Mouse (Mus musculus): Measurements from ENCODE around the gene Vmn2r118. TPM values are rescaled to one million over a fixed set of nuclear protein-coding genes. Genes with fewer than 3 reads are reported as not detected.

Vmn2r118 gene
- not detected in 2 replicates for polyA plus RNA-seq (2016; fragmentation: Nextera tagmentation; extraction: Ambion mirVana)

DNA sequence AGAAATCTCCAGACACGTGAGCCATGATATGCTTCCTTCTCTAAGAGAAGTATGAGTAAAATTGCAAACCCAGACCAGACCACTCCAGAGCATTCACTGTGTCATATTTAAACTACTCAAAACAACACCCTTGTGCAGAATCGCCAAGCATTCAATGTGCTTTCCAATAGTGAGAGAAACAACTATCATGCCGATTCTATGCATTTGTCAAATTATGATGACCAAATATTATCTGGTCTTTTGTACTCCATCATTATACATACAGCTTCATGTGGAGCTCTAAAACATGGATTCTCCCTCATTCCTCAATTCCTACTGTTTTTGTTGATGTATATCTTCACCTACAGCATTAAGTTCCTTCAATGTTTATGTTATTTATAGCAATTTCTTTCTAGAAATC lies at the start of gene Vmn2r118:
Vmn2r118 (minus strand) TSS at position 101 of the 400 bp plus-strand sequence.
- Histone ChIP-seq H3K9ac (replicated peaks) (no peak within 1 kb of the TSS), H3K27ac (no peak within 1 kb of the TSS), H3K27me3 (no peaks in the 10 kb centered on the region), H3K36me3 (no peaks in the 10 kb centered on the region), H3K4me1 (replicated peaks) (no peaks in the 10 kb centered on the region), H3K4me3 (replicated peaks) (no peak within 1 kb of the TSS), H3K4me2 (no peak within 1 kb of the TSS), H3K9me3 (no peaks in the 10 kb centered on the region)
- WGBS, result 89% methylated on average over 3 of the region's 3 CpGs
- ATAC-seq (ENCODE audit: insufficient number of reproducible peaks, insufficient read depth, low FRiP score, low TSS enrichment, low read depth), result no peak

- ATAC-seq (ENCODE audit: insufficient number of reproducible peaks, insufficient read depth, low FRiP score, low TSS enrichment, low read depth), result no peak
- WGBS, result 77% methylated on average over 2 of the region's 2 CpGs
- Histone ChIP-seq H3K27me3 (no peaks in the 10 kb centered on the region), H3K36me3 (peaks cover 41% of the 10 kb centered on the region; the same call in 1 of the 2 replicates), H3K4me2 (no peak overlapping the region), H3K9ac (replicated peaks) (no peak overlapping the region), H3K27ac (no peak overlapping the region), H3K4me1 (replicated peaks) (no peaks in the 10 kb centered on the region), H3K4me3 (replicated peaks) (no peak overlapping the region), H3K9me3 (no peaks in the 10 kb centered on the region)
Observed at GRCm38 (mm10) chr17:55661099-55661498, 36.1 kb upstream of the Vmn2r118 start.

DNA sequence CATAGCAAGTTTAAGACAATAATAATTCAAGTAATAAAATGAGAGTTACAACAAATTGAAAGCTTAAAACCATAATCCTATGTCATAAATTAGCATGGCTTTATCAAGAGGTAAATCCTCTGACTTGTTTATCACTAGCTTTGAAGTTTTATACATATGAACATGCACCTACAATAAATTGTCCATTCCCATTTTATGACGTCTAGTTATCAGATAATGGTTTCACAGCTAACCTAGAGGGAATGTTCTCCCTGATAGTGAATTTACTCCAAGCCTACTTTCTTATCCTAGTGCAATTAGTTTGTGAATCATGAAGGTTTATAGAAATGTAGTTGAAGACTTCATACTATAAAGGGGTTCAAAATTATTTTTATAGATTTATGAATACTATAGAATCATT lies 34.2 kb downstream of the Vmn2r118 start:
- H3K4me1 ChIP-seq (replicated peaks), result no peaks in the 10 kb centered on the region
- 65% methylated on average over 1 of the region's 1 CpGs for WGBS
- ATAC-seq (ENCODE audit: insufficient number of reproducible peaks, insufficient read depth, low FRiP score, low TSS enrichment, low read depth), result no peak

GRCm38 (mm10) chr17:55561774-55562173 lies 63.2 kb downstream of the Vmn2r118 start:
- no peak overlapping the region for H3K27ac ChIP-seq
- H3K4me1 ChIP-seq (replicated peaks), result no peaks in the 10 kb centered on the region
- H3K4me3 ChIP-seq (replicated peaks), result no peak overlapping the region
- H3K4me2 ChIP-seq, result no peak overlapping the region
- H3K36me3 ChIP-seq, result no peaks in the 10 kb centered on the region
- no peak overlapping the region for H3K9ac ChIP-seq (replicated peaks)
- no peak for ATAC-seq (ENCODE audit: insufficient number of reproducible peaks, insufficient read depth, low FRiP score, low TSS enrichment, low read depth)
- 76% methylated on average over 2 of the region's 2 CpGs for WGBS
- no peaks in the 10 kb centered on the region for H3K9me3 ChIP-seq
- no peaks in the 10 kb centered on the region for H3K27me3 ChIP-seq

More for the DNA sequence above, 34.2 kb downstream of the Vmn2r118 start:
- Histone ChIP-seq H3K4me2 (no peak overlapping the region), H3K27me3 (no peaks in the 10 kb centered on the region), H3K36me3 (no peaks in the 10 kb centered on the region), H3K27ac (no peak overlapping the region), H3K9me3 (no peaks in the 10 kb centered on the region), H3K4me3 (replicated peaks) (no peak overlapping the region), H3K9ac (replicated peaks) (no peak overlapping the region)

DNA sequence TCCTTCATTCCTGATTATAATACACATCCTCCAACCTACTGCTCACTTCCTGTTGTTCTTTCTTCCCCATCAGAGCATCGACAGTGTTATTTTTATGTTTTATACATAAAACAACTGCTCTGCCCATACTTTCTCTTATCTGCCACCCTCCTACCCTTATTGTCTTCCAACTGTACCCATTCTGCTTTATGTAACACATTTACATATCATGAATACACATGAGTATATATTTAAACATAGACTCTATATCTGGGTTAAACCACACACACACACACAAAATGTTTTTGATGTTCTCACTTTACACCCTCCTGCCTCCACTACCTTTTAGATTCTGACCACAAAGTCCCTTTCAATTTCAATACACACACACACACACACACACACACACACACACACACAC lies 76.5 kb downstream of the Vmn2r118 start:
- Histone ChIP-seq H3K9ac (replicated peaks) (no peak overlapping the region), H3K27me3 (no peaks in the 10 kb centered on the region), H3K4me3 (replicated peaks) (no peak overlapping the region), H3K9me3 (no peaks in the 10 kb centered on the region), H3K4me1 (replicated peaks) (no peaks in the 10 kb centered on the region), H3K4me2 (no peak overlapping the region), H3K27ac (no peak overlapping the region), H3K36me3 (no peaks in the 10 kb centered on the region)
- 87% methylated on average over 1 of the region's 1 CpGs for WGBS
- ATAC-seq (ENCODE audit: insufficient number of reproducible peaks, insufficient read depth, low FRiP score, low TSS enrichment, low read depth), result no peak

Other genes with a start within 250 kb of the Vmn2r118 start
- 5.9 TPM in 2 replicates for gene St6gal2, start 179.8 kb downstream of the Vmn2r118 start, polyA plus RNA-seq (2016; fragmentation: Nextera tagmentation; extraction: Ambion mirVana)
- 11.1 and 13.6 TPM in 2 replicates for gene Pot1b, start 87.4 kb upstream of the Vmn2r118 start, polyA plus RNA-seq (2016; fragmentation: Nextera tagmentation; extraction: Ambion mirVana)
- 0.08 and 0.11 TPM in 2 replicates for gene Adgre4, start 124.8 kb upstream of the Vmn2r118 start, polyA plus RNA-seq (2016; fragmentation: Nextera tagmentation; extraction: Ambion mirVana)